Mouse (Mus musculus): ENCODE measurements at regions not wholly inside any gene's neighbourhood (a gene's known extent, or its start where the extent isn't known, plus 50 kb on each side); places are given as distances from the start of the nearest gene placed in this dataset.

- no peak for TF ChIP-seq TAL1 (conservative IDR thresholded peaks at IDR 0.05; ENCODE audit: low read depth, low read length)
- no peak for TF ChIP-seq CTCF (IDR thresholded peaks at IDR 0.05; ENCODE audit: low read depth, low read length)
- no peak for TF ChIP-seq GATA1 (IDR thresholded peaks at IDR 0.05; ENCODE audit: borderline replicate concordance, low read length)
These were observed 517.4 kb upstream of the Fam174a start for GRCm38 (mm10) chr1:94796028-94796427.
